Mouse (Mus musculus) heart, embryonic 12.5 days (tissue): ENCODE results near the gene Tgfbrap1. TPM values are rescaled to one million over a fixed set of nuclear protein-coding genes. Genes with fewer than 3 reads are reported as not detected.
"Not testable (repeated sequence)": the region's sequence is repeated elsewhere in the genome, so short reads cannot be mapped to it uniquely, and the experiment has no call there.

Experiments
- ATAC-seq: fragments of 200-750 bp; cut with Nextera tagmentation; 2 replicates; pipeline ENCODE4 v1.8.0; 2017; ENCODE audit warnings: moderate TSS enrichment, moderate library complexity; ENCODE audit not compliant: insufficient number of reproducible peaks, low FRiP score
- H3K27ac ChIP-seq: fragments of 300-500 bp; sonication (generic); 2 replicates; pipeline ENCODE4 v1.5.1; 2016; ENCODE audit warnings: mild to moderate bottlenecking, moderate library complexity; ENCODE audit not compliant: poor library complexity, severe bottlenecking
- H3K27me3 ChIP-seq: fragments of 300-500 bp; sonication (generic); replicated peaks from 2 replicates; pipeline ENCODE4 v1.6.1; 2016; ENCODE audit warnings: mild to moderate bottlenecking, moderate library complexity
- H3K36me3 ChIP-seq: fragments of 300-500 bp; sonication (generic); 2 replicates; pipeline ENCODE4 v1.6.1; 2016; ENCODE audit warnings: mild to moderate bottlenecking, moderate library complexity
- H3K4me1 ChIP-seq: fragments of 300-500 bp; sonication (generic); replicated peaks from 2 replicates; pipeline ENCODE4 v1.6.1; 2016; ENCODE audit warnings: mild to moderate bottlenecking
- H3K4me2 ChIP-seq: fragments of 300-500 bp; sonication (generic); 2 replicates; pipeline ENCODE4 v1.6.1; 2016; ENCODE audit warnings: mild to moderate bottlenecking, moderate library complexity
- H3K4me3 ChIP-seq: fragments of 300-500 bp; sonication (generic); 2 replicates; pipeline ENCODE4 v1.5.1; 2016; ENCODE audit warnings: mild to moderate bottlenecking
- H3K9ac ChIP-seq: fragments of 300-500 bp; sonication (generic); 2 replicates; pipeline ENCODE4 v1.6.1; 2016; ENCODE audit warnings: mild to moderate bottlenecking, moderate library complexity
- H3K9me3 ChIP-seq: fragments of 300-500 bp; sonication (generic); replicated peaks from 2 replicates; pipeline ENCODE4 v1.6.1; 2016; ENCODE audit warnings: mild to moderate bottlenecking, moderate library complexity
- WGBS: fragments of 180-500 bp; shearing (Covaris S2); methylation state at CpG from one replicate; pipeline ENCODE4 v1.1.7; 2016; 5-methylcytosine and 5-hydroxymethylcytosine counted together
- polyA plus RNA-seq: library from polyadenylated mRNA; unstranded; fragments of >200 nt; fragmentation: Nextera tagmentation; extraction: Ambion mirVana; gene quantifications from 2 replicates; pipeline ENCODE4 v1.2.1, GENCODE M21; 2016

Tgfbrap1 gene
- polyA plus RNA-seq, 1 experiment from 2014 or later, result 10.6 TPM

GRCm38 (mm10) chr1:43137334-43137733, 38.9 kb upstream of the Tgfbrap1 start:
- ATAC-seq, result no peak
- WGBS, result 90% methylated on average over 5 of the region's 5 CpGs
- Histone ChIP-seq H3K4me2 (no peak overlapping the region), H3K27ac (no peak overlapping the region), H3K9me3 (no peaks in the 10 kb centered on the region), H3K4me3 (no peak overlapping the region), H3K9ac (no peak overlapping the region), H3K4me1 (peaks cover 36% of the 10 kb centered on the region), H3K36me3 (peaks cover 83% of the 10 kb centered on the region), H3K27me3 (no peaks in the 10 kb centered on the region)

DNA sequence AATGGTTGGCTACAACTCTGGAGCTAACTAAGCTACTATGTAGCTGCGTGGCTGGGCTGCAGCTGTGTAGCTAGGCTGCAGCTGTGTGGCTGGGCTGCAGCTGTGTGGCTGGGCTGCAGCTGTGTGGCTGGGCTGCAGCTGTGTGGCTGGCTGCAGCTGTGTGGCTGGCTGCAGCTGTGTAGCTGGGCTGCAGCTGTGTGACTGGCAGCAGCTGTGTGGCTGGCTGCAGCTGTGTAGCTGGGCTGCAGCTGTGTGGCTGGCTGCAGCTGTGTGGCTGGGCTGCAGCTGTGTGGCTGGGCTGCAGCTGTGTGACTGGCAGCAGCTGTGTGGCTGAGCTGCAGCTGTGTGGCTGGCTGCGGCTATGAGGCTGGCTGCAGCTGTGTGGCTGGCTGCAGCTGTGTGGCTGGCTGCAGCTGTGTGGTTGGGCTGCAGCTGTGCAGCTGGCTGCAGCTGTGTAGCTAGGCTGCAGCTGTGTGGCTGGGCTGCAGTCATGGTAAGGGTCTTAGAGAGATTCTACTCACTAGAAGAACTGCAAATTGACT, 38.1 kb upstream of the Tgfbrap1 start:
- peaks cover 79% of the 10 kb centered on the region for H3K36me3 ChIP-seq

DNA sequence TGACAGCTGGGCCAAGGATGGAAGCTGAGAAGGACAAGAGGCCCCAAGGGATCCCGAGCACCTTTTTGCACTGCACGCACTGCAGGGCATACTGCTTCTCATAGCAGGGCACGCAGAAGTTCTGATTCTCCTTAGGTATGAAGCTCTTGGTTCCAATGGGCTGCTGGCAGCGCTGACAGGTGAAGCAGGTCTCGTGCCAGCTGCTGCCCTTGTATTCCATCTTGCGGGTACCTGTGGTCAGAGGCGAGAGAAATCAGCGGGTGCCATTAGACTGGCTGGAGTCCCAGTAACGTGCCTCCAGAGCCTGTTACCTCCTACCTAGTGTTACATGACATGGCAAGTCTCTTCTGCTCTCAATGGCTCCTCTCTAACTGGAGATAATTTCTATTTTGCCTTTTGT, 33.2 kb upstream of the Tgfbrap1 start:
- no peak for ATAC-seq
- H3K4me1 ChIP-seq, result peaks cover 44% of the 10 kb centered on the region
- no peak overlapping the region for H3K4me2 ChIP-seq
- H3K4me3 ChIP-seq, result no peak overlapping the region
- H3K27me3 ChIP-seq, result no peaks in the 10 kb centered on the region
- 81% methylated on average over 9 of the region's 9 CpGs for WGBS
- H3K9ac ChIP-seq, result no peak overlapping the region
- no peak overlapping the region for H3K27ac ChIP-seq
- peaks cover 84% of the 10 kb centered on the region for H3K36me3 ChIP-seq
- no peaks in the 10 kb centered on the region for H3K9me3 ChIP-seq

More for the DNA sequence above, 38.1 kb upstream of the Tgfbrap1 start:
- H3K4me2 ChIP-seq, H3K4me3 ChIP-seq, H3K27me3 ChIP-seq, H3K9ac ChIP-seq, H3K9me3 ChIP-seq, ATAC-seq, H3K27ac ChIP-seq: not testable (repeated sequence)
- 87% methylated on average over 2 of the region's 2 CpGs for WGBS
- H3K4me1 ChIP-seq, result peaks cover 29% of the 10 kb centered on the region

GRCm38 (mm10) chr1:43130219-43130981, 32.0 kb upstream of the Tgfbrap1 start:
- H3K4me2 ChIP-seq, result no peak overlapping the region
- no peak overlapping the region for H3K4me3 ChIP-seq
- 73% methylated on average over 5 of the region's 5 CpGs for WGBS
- H3K27me3 ChIP-seq, result no peaks in the 10 kb centered on the region
- peaks cover 37% of the 10 kb centered on the region for H3K4me1 ChIP-seq
- no peak overlapping the region for H3K9ac ChIP-seq
- H3K36me3 ChIP-seq, result peaks cover 79% of the 10 kb centered on the region
- ATAC-seq, result no peak
- H3K9me3 ChIP-seq, result no peaks in the 10 kb centered on the region
- H3K27ac ChIP-seq, result no peak overlapping the region; the same call in 1 of the 2 replicates

DNA sequence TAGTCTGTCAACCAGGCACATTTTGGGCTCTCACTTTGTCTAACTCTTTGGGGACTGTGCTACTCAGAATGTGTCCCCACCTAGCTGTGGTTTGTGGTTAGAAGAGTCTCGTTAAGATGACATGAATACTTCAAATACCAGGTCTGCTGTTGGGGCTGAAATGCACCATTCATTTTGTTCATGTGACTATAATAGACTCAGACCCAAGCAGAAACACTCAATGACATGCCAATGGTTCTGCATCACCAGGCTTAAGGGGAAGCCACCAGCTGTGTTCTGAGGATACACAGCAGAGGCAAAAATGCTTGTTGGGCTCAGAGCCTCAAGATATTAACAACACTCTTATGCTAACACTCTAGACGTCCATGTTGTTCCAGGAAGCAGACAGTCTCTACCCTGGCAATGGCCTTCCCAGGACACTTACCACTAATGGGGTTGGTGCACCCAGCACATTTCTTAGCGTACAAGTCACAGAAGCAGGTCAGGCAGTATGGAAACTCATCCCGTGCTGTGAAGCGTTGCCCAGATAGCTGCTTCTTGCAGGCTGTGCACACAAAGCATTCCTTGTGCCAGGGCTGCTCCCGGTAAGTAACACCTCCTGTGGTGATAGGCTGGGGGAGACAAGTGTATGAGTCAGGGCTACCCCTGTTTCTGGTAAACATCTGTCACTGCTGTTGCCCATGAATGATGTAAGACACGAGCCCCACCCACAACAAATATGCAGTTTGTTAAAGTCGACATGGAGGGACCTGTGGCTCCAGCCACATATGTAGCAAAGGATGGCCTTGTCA, 29.6 kb upstream of the Tgfbrap1 start:
- Histone ChIP-seq H3K4me2 (no peak overlapping the region), H3K27me3 (no peaks in the 10 kb centered on the region), H3K4me1 (peaks cover 41% of the 10 kb centered on the region), H3K27ac (peak overlapping the region; percentile 48), H3K36me3 (peaks cover 81% of the 10 kb centered on the region), H3K4me3 (no peak overlapping the region), H3K9ac (0 out of 2 replicates have a peak overlapping the region, but pooled peaks have one; percentile 6), H3K9me3 (no peaks in the 10 kb centered on the region)
- no peak; the same call in 1 of the 2 replicates for ATAC-seq
- WGBS, result 34% methylated on average over 8 of the region's 8 CpGs

DNA sequence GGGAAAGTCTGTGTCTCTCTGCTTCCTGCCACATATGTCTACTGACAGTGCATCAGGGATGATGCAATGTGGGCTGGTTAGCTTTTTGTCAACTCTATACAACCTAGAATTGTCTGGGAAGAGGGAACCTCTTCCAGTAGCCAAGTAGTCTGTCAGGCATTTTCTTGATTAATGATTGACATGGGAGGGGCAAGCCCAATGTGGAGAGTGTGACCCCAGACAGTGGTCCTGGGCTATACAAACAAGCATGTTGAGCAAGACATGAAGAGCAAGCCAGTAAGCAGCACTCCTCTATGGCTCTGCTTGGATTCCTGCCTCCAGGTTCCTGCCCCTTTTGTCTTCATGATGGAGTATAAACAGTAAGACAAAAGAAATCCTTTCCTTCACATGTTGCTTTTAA, 28.8 kb upstream of the Tgfbrap1 start:
- Histone ChIP-seq H3K9ac (no peak overlapping the region), H3K4me1 (peaks cover 41% of the 10 kb centered on the region), H3K9me3 (no peaks in the 10 kb centered on the region), H3K4me2 (no peak overlapping the region), H3K36me3 (peaks cover 86% of the 10 kb centered on the region), H3K4me3 (no peak overlapping the region), H3K27ac (no peak overlapping the region), H3K27me3 (no peaks in the 10 kb centered on the region)
- no peak for ATAC-seq

GRCm38 (mm10) chr1:43124726-43125125, 26.3 kb upstream of the Tgfbrap1 start:
- Histone ChIP-seq H3K9me3 (no peaks in the 10 kb centered on the region), H3K4me1 (peaks cover 26% of the 10 kb centered on the region), H3K27me3 (no peaks in the 10 kb centered on the region), H3K36me3 (peaks cover 87% of the 10 kb centered on the region), H3K27ac (peak overlapping the region; percentile 49; the same call in 1 of the 2 replicates), H3K4me2 (no peak overlapping the region), H3K4me3 (no peak overlapping the region), H3K9ac (no peak overlapping the region)
- no peak for ATAC-seq
- WGBS, result 59% methylated on average over 4 of the region's 4 CpGs

DNA sequence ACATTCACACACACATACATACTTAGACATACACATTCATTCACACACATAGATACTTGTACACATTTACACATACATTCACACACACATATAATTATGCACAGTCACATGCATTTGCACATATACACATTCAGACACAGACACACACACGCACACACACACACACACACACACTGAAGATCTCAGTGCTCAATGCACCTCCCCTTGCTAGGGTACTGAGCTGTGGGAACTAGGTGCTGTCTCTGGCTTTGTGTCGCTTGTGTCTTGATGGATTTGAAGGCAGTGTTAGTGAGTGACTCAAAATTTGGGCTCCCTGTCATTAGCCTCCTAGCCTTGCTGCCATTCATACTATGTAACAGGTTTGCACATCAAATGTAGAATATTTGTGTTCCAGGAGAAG, 24.2 kb upstream of the Tgfbrap1 start:
- no peak for ATAC-seq
- no peaks in the 10 kb centered on the region for H3K9me3 ChIP-seq
- no peaks in the 10 kb centered on the region for H3K27me3 ChIP-seq
- no peak overlapping the region for H3K4me2 ChIP-seq
- H3K4me1 ChIP-seq, result peaks cover 10% of the 10 kb centered on the region
- H3K36me3 ChIP-seq, result peaks cover 78% of the 10 kb centered on the region
- WGBS, result 88% methylated on average over 2 of the region's 2 CpGs
- H3K4me3 ChIP-seq, result no peak overlapping the region
- H3K9ac ChIP-seq, result no peak overlapping the region
- no peak overlapping the region for H3K27ac ChIP-seq

DNA sequence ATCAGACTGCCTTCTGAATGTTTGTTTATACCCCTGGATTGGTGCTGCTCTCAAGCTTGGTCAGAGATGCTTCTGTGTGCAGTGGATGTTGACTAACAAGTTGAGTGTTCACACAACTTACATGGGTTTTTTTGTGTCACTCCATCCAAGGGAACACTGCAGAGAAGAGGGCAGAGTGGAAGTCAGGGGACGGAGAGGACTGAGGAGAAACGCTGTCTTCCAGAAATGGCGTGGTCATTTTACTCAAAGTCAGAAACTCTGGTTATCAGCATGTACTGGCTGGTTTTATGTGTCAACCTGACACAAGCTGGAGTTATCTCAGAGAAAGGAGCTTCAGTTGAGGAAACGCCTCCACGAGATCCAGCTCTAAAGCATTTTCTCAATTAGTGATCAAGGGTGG, 22.5 kb upstream of the Tgfbrap1 start:
- 92% methylated on average over 5 of the region's 5 CpGs for WGBS
- no peak overlapping the region for H3K27ac ChIP-seq
- no peaks in the 10 kb centered on the region for H3K9me3 ChIP-seq
- peaks cover 10% of the 10 kb centered on the region for H3K4me1 ChIP-seq
- no peak overlapping the region for H3K4me3 ChIP-seq
- H3K27me3 ChIP-seq, result no peaks in the 10 kb centered on the region
- peaks cover 80% of the 10 kb centered on the region for H3K36me3 ChIP-seq
- no peak for ATAC-seq
- H3K4me2 ChIP-seq, result no peak overlapping the region
- H3K9ac ChIP-seq, result no peak overlapping the region

- no peak overlapping the region for H3K9ac ChIP-seq
- peaks cover 65% of the 10 kb centered on the region for H3K36me3 ChIP-seq
- no peak for ATAC-seq
- no peak overlapping the region for H3K27ac ChIP-seq
- no peaks in the 10 kb centered on the region for H3K9me3 ChIP-seq
- peaks cover 6% of the 10 kb centered on the region for H3K4me1 ChIP-seq
- 90% methylated on average over 8 of the region's 8 CpGs for WGBS
- no peak overlapping the region for H3K4me2 ChIP-seq
- H3K4me3 ChIP-seq, result no peak overlapping the region
- H3K27me3 ChIP-seq, result no peaks in the 10 kb centered on the region
Measured at GRCm38 (mm10) chr1:43117435-43117834, 19.0 kb upstream of the Tgfbrap1 start.

GRCm38 (mm10) chr1:43112882-43113281, 14.4 kb upstream of the Tgfbrap1 start:
- Histone ChIP-seq H3K27me3 (no peaks in the 10 kb centered on the region), H3K36me3 (peaks cover 66% of the 10 kb centered on the region), H3K4me2 (no peak overlapping the region), H3K4me1 (peaks cover 6% of the 10 kb centered on the region), H3K27ac (no peak overlapping the region), H3K9me3 (no peaks in the 10 kb centered on the region), H3K4me3 (no peak overlapping the region), H3K9ac (no peak overlapping the region)
- WGBS, result 75% methylated on average over 2 of the region's 2 CpGs
- ATAC-seq, result no peak
